Mouse (Mus musculus): ENCODE measurements at regions not wholly inside any gene's neighbourhood (a gene's known extent, or its start where the extent isn't known, plus 50 kb on each side); places are given as distances from the start of the nearest gene placed in this dataset.
"Not testable (repeated sequence)": the region's sequence is repeated elsewhere in the genome, so short reads cannot be mapped to it uniquely, and the experiment has no call there.

DNA sequence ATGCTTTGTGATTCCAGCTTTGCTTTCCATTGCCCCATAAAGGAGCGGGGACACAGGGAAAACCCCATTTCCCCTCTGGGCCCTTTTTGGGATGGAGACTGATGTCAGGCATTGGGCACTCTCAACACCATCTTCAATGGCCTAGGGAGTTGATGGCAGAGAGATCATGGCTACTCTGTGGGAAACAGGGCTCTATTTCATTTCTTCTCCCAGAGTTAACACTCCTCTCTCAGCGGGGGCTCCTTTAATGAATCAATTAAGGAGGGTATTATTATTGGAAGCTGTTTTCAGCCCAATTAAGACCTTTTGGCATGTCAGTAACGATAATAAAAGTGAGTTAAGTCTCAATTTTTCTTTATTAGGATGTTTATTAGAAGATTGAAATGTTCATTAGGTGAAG lies 250.4 kb downstream of the Sec16b start:
- no peak for DNase-seq

DNA sequence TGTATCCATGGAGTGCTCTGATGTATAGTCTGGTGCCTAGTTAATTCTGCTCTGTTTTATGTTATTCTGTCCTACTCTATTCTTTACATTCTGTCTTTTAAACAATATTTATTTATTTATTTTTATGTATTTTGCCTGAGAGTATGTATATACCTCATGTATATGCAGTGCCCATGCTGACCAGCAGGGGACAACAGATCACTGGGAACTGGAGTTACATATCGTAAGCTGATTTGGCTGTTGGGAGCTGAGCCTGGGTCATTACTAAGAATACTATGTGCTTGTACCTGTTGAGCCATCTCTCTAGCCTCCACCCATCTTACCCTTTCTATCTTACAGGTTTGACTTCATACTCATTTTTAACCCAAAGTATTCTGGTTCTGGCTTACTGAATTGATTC lies 251.8 kb downstream of the Sec16b start:
- DNase-seq: no peak

DNA sequence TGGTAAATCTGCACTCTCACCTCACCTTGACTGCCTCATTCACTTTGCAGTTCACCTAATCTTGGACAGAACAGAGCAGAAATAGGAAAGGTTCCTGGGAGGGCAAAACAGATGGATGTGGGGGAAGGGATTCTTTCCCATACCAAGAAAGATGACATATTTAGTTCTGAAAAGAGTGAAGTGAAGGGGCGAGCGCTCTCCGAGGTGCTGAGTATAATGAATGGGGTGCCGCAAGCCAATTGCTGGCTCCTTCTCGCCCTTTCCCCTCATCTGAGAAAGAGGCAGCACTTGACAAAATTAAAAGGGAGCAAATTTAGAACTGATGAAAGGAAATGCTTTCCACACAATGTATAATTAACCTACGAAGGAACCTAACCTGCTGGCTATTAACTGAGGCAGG lies 261.7 kb downstream of the Sec16b start:
- DNase-seq: no peak

DNA sequence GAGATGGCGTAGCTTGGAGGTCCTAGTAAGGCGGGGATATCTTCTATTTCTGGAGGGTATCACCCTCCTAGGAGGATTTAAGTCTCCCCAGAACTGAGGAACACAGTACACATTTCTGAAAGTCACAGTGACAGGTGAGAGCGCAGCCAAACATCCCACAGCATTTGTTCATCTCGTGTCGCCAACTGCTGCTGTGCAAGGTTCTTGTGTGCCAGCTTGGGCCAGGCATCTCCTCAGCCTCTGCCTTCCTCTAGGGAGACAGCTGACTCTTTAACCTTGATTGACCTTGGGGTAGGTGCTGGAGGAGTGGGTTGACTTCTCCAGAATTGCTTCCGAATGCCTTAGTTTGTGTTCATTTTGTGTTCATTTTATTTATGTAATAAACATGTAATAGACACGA lies 291.2 kb downstream of the Sec16b start:
- DNase-seq: no peak

- no peak for DNase-seq
These were observed 292.3 kb downstream of the Sec16b start for GRCm38 (mm10) chr1:157798561-157799553.

DNA sequence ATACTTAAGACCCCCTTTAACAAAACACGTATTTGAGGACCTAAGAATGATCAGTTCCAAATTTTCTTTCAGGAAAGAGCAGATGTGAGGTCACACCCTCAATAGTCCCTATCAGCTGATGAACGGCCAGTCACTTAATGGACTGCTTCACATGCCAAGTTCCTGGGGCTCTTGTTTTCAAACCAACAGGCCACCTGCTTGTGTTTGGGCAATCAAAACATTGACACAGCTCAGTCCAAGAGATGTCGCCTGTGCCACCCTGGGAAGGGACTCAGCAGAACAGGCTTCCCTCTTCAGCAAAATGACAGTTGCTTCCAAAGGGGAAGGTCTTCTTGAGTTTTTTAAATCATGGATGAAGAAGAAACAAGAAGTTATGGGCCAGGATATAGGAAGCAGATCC lies 294.6 kb downstream of the Sec16b start:
- no peak for DNase-seq

DNA sequence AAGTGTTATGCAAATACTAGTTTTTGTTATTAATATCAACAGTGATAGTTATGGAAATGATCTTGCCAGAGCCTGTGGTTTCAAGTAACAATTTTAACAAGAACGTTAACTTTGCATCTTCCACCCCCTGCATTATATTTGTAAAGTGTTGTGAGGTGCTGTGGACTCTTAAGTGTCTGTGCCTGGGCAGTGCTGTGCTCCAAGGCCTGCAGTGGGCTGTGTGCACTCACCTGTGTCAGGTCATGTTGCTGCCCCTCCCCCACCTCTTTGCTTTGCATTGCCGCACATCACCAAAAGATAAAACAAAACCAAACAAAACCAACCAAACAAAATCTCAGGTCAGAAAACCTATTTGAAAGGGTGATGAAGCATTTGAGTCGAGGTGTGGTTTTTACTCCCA lies 297.7 kb downstream of the Sec16b start:
- no peak for DNase-seq

GRCm38 (mm10) chr1:157806296-157806695 lies 299.8 kb downstream of the Sec16b start:
- no peak for DNase-seq

GRCm38 (mm10) chr1:157809674-157810471 lies 303.3 kb downstream of the Sec16b start:
- no peak for DNase-seq

DNA sequence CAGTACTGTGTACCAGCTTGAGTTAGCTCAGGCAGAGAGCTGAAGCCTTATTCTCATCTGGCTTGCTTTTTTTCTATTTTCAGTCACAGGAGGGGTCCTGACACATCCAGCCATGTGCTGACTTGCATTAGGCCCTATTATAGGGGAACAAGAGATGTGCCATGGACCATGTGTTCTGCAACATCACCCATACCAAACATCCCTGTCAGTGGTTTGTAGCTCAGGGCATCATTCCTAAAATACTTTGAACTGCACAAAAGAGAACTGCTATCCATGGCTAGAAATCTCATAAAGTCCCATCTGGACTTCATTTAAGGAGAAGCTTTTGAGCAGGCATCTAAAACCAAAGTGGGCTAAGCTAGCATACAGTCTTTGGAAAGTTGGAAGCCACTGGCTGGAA lies 304.1 kb downstream of the Sec16b start:
- no peak for DNase-seq

DNA sequence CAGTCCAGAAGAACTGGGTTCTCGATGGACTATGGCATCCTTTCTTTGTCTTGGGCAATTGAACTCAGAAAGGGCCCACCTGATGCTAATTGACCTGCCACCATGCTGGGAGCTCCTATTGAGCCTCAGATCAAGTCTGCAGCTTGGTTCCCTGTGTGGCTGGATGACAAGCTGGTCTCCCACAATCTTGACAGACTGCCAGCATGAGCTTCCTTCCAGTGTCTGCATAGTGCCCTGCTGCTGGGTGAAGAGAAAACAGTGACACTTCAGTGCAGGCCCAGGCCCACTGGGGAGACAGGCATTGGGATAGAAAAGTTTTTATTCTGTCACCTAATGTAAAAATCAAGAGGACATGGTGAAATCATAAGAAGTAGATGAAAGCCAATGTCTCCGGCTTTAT lies 321.4 kb downstream of the Sec16b start:
- DNase-seq: no peak

DNA sequence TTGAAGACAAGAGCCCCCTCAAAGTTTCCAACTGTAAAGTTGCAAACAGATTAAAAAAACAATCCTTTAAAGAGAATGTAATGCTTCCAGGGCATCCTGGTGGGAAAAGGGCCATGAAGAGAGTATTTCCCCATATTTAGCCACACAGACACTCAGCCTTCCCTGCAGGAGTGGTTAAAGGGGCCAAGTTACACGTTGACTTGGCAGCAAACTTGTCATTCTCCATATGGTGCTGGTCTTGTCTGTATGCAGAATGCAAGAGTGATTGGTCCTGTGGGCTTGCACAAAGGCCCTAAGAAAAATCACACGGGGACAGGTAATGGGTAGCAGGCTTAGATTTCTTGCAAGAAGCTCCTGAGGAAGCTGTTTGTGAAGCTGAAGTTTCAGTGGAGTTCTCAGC lies 325.0 kb downstream of the Sec16b start:
- no peak for DNase-seq

GRCm38 (mm10) chr1:157872775-157873174 lies 366.2 kb downstream of the Sec16b start:
- DNase-seq: no peak

DNA sequence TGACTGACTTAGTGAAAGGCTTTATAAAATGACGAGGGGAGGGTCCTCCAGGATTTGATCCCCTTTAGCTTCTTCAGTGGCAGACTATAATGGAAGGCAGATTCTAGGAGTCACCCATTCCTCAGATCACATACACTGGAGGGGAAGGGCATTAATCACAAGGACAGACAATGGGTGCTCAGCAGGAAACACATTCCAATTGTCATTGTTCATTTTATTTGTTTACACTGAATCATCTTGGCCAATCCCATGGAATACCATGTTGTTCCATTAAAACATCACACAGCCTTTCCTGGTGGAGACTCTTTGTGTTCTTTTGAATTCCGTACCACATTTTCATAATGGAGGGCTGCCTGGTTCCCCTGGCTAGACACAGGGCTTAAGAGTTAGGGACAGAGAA lies 368.5 kb downstream of the Sec16b start:
- DNase-seq: no peak

DNA sequence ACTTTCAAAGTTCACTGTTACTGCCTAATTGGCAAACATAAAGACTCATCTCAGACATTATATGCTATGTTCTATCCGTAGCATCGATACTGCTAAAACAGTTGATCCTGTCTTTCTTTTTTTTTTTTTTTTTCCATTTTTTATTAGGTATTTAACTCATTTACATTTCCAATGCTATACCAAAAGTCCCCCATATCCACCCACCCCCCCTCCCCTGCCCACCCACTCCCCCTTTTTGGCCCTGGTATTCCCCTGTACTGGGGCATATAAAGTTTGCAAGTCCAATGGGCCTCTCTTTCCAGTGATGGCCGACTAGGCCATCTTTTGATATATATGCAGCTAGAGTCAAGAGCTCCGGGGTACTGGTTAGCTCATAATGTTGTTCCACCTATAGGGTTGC lies 370.6 kb downstream of the Sec16b start:
- not testable (repeated sequence) for DNase-seq

- DNase-seq: no peak
These were observed 380.6 kb downstream of the Sec16b start for GRCm38 (mm10) chr1:157887146-157887545.

DNA sequence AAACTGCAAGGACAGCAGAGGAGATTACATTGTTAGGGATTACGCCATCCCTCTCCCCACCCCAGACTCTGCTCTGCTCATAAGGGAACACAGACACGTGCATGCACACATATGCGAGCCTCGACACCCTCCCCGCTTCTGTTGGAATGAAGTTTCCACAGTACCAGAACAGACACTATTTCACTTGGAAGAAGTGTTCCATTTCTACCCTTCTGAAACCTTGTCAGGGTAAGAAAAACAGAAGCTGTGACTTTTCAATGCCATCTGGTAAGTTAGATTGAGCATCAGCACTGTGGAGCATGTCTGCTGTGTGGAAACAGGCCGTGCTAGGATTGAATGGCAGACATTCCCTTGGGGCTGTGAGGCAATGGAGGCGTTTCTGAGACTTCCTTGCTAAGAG lies 382.0 kb downstream of the Sec16b start:
- DNase-seq: no peak

DNA sequence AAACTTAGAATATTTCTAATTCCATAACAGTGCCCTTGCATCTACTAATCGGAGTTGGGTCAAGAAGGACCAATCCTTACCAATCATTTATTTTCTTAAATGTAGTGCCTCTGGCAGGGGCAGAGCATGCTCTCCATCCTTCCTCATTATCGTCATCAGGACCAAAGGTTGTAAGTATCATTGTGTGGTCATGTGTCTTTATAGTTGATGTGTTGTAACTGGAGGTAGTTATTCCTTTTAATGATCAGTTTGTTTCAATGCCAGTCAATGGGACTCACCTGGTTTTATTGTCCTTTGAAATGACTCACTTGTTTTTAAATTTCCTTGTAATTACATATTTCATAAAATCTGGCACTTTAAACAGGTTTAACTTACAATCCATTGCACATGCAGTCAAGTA lies 399.6 kb downstream of the Sec16b start:
- no peak for DNase-seq

DNA sequence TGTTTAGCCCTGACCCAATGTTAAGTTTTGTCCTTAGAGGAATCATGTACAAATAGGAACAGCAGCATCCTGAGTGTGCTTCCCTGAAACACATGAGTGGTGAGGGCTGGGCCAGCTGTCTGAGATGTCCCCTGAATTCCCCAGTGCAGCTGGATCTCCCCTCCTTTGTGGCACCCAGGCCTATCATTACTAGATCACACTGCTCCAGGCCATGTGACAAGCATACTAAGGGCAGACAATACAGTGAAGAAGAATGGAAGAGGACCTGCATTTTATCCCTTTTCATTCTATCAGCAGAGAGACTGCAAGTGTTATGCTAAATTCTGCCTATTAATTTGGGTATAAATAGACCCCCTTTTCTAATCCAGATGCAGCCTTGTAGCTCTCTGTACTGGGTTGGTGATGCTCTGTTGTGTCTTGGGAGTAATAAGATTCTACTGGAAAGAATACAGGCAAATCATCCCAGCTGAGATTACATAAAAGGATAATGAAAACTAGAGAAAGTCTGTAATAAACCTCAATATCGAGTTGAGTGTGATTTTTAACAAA lies 418.3 kb downstream of the Brinp2 start:
- DNase-seq: no peak

GRCm38 (mm10) chr1:157939516-157939915 lies 416.6 kb downstream of the Brinp2 start:
- DNase-seq: no peak

- DNase-seq: no peak
These were observed 415.8 kb downstream of the Brinp2 start for GRCm38 (mm10) chr1:157940331-157940758.

GRCm38 (mm10) chr1:157957506-157957905 lies 398.6 kb downstream of the Brinp2 start:
- no peak for DNase-seq

DNA sequence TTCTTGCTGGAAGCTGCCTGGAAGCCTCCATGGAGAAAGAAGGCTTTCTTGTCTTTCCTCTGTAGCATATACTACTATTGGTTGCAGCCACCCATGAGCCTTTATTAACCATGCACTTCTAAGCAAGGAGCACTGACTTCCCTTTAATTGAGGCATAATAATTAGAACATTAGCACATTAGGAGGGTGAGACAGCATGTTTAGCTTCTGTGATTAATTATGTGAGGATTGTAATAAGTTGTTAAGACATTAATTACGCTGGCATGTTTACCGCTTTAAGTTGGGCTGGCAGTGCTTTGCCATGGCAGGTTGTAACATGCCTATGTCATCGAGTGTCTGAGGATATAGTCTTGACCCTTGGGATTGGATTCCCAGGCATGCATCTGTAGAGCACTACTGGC lies 391.7 kb downstream of the Brinp2 start:
- DNase-seq: no peak

All from liver (tissue).